Mouse (Mus musculus) limb, embryonic 13.5 days (tissue): ENCODE data around the gene Tmeff1. TPM values are rescaled to one million over a fixed set of nuclear protein-coding genes. Genes with fewer than 3 reads are reported as not detected.

ENCODE experiments used
- ATAC-seq: fragments of 200-750 bp; cut with Nextera tagmentation; 2 replicates; pipeline ENCODE4 v1.8.0; 2017; ENCODE audit warnings: low read depth, moderate number of reproducible peaks, moderate TSS enrichment; ENCODE audit not compliant: low FRiP score
- H3K27ac ChIP-seq: fragments of 300-500 bp; sonication (generic); 2 replicates; pipeline ENCODE4 v1.5.1; 2015; ENCODE audit warnings: inconsistent platforms, mild to moderate bottlenecking, moderate library complexity
- H3K27me3 ChIP-seq: fragments of 300-500 bp; sonication (generic); 2 replicates; pipeline ENCODE4 v1.6.1; 2015; ENCODE audit warnings: mild to moderate bottlenecking, inconsistent platforms
- H3K36me3 ChIP-seq: fragments of 300-500 bp; sonication (generic); 2 replicates; pipeline ENCODE4 v1.6.1; 2015; ENCODE audit warnings: inconsistent platforms, mild to moderate bottlenecking, moderate library complexity
- H3K4me1 ChIP-seq: fragments of 300-500 bp; sonication (generic); 2 replicates; pipeline ENCODE4 v1.6.1; 2015; ENCODE audit warnings: inconsistent platforms
- H3K4me2 ChIP-seq: fragments of 300-500 bp; sonication (generic); replicated peaks from 2 replicates; pipeline ENCODE4 v1.6.1; 2015; ENCODE audit warnings: inconsistent platforms, mild to moderate bottlenecking, moderate library complexity
- H3K4me3 ChIP-seq: fragments of 300-500 bp; sonication (generic); 2 replicates; pipeline ENCODE4 v1.5.1; 2015; ENCODE audit warnings: moderate library complexity, mild to moderate bottlenecking, inconsistent platforms
- H3K9ac ChIP-seq: fragments of 300-500 bp; sonication (generic); 2 replicates; pipeline ENCODE4 v1.6.1; 2015; ENCODE audit warnings: mild to moderate bottlenecking, inconsistent platforms
- H3K9me3 ChIP-seq: fragments of 300-500 bp; sonication (generic); 2 replicates; pipeline ENCODE4 v1.6.1; 2016; ENCODE audit warnings: inconsistent platforms
- WGBS: fragments of 180-500 bp; shearing (Covaris S2); methylation state at CpG from one replicate; pipeline ENCODE4 v1.1.7; 2015; 5-methylcytosine and 5-hydroxymethylcytosine counted together
- polyA plus RNA-seq: library from polyadenylated mRNA; unstranded; fragments of >200 nt; fragmentation: Nextera tagmentation; extraction: Ambion mirVana; gene quantifications from 2 replicates; pipeline ENCODE4 v1.2.1, GENCODE M21; 2015

Tmeff1 gene
- polyA plus RNA-seq, 1 experiment from 2014 or later = 65.1 TPM

DNA sequence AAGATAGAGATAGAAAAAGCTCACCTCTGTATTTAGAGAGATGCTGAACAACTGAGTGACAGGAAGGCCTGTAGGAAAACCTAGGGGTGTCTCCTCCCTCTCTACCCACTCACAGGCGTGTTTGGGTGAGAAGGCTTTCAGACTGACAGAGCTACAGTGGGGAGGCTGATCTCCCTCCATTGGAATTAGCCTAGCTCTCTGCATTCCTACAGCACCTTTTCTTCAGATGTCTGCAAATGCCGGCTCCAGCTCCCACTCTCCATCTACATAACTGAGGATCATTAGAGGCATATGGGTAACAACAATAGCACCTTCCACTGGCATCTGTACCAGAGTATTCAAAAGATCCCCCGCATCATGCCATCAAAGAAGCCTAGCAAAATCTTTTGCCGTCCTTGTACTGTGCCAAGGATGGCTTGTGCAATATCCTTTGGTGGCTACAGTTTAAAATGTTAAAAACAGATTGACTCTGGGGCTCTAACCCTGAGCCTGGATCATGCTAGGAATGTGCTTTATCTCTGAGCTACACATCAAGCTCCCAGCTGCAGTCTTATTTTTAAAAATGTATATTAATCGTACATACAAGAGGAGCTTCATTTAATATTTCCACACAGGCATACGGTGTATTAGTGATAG is 5.4 kb upstream of the Tmeff1 start:
- WGBS = 52% methylated on average over 6 of the region's 6 CpGs
- Histone ChIP-seq H3K9ac (no peak overlapping the region), H3K27me3 (peaks cover 9% of the 10 kb centered on the region; the same call in 1 of the 2 replicates), H3K4me3 (no peak overlapping the region), H3K27ac (no peak overlapping the region), H3K36me3 (no peaks in the 10 kb centered on the region), H3K4me2 (no peak overlapping the region), H3K9me3 (no peaks in the 10 kb centered on the region), H3K4me1 (no peaks in the 10 kb centered on the region)
- ATAC-seq = no peak

DNA sequence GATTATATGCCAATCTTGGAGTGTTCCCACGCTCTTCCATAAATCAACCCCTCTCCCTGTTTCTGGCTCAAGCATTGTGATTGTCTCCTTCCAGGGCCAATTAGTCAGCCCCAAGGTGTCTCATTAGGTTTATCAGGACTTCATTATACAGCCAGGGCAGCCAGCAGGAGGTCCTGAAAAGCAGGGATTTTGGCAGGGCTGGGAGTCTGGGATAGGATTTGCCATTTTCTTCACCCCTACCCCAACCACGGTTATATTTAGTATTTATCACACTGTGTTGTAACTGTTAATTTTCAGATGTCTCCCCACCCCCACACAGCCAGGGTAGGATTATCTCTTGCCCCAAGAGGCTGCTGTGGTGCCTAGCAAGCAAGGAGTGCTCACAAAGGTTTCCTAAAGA is 3.8 kb upstream of the Tmeff1 start:
- Histone ChIP-seq H3K4me1 (0 out of 2 replicates have a peak, but pooled peaks cover under 1% of the 10 kb centered on the region), H3K4me3 (no peak overlapping the region), H3K27me3 (peaks cover 9% of the 10 kb centered on the region; the same call in 1 of the 2 replicates), H3K4me2 (no peak overlapping the region), H3K27ac (no peak overlapping the region), H3K36me3 (no peaks in the 10 kb centered on the region), H3K9ac (no peak overlapping the region), H3K9me3 (no peaks in the 10 kb centered on the region)
- WGBS = 19% methylated on average over 2 of the region's 2 CpGs
- no peak for ATAC-seq

DNA sequence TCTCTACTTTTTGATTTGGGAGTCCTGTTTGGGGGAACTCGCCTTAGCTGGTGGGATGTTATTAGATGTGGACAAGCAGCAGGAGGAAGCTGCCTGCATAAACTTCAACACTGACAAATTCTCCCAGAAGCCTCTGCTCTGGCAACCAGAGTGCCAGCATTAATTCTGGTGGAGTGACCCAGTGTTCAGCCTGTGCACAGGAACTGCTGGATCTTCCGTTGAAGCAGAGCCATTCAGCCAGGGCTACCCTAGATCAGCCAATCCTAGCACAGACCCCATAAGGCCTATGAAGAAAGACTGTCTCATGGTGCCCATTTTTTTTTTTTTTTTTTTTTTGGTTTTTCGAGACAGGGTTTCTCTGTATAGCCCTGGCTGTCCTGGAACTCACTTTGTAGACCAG is 3.0 kb upstream of the Tmeff1 start:
- no peak overlapping the region for H3K27ac ChIP-seq
- WGBS = 76% methylated on average over 2 of the region's 3 CpGs
- no peak for ATAC-seq
- H3K9me3 ChIP-seq = no peaks in the 10 kb centered on the region
- H3K4me2 ChIP-seq = no peak overlapping the region
- peaks cover 9% of the 10 kb centered on the region; the same call in 1 of the 2 replicates for H3K27me3 ChIP-seq
- H3K4me1 ChIP-seq = peaks cover 7% of the 10 kb centered on the region
- no peaks in the 10 kb centered on the region for H3K36me3 ChIP-seq
- no peak overlapping the region for H3K4me3 ChIP-seq
- H3K9ac ChIP-seq = no peak overlapping the region

DNA sequence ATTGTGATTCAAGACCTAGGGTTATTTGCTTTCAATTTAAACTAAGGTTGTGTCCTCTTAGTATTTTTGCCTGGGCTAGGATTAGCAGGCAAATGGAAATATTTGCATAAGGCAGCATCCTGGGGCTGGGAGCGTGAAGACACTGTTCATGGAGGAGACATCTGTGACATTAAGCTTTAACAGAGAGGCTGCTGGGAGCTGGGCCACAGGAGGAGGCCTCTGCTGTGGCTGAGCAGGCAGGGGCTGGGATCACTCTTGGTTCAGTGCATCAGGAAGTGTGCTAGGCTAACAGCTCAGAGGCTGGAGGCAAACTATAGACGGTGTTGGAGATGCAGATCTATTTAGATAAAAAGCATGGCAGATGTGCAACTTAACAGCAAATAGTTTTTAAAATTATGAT is 2.0 kb upstream of the Tmeff1 start:
- H3K9ac ChIP-seq = no peak overlapping the region
- no peak for ATAC-seq
- H3K9me3 ChIP-seq = 0 out of 2 replicates have a peak, but pooled peaks cover 3% of the 10 kb centered on the region
- H3K36me3 ChIP-seq = no peaks in the 10 kb centered on the region
- H3K27me3 ChIP-seq = peaks cover 9% of the 10 kb centered on the region; the same call in 1 of the 2 replicates
- H3K4me2 ChIP-seq = no peak overlapping the region
- 86% methylated on average over 2 of the region's 2 CpGs for WGBS
- H3K27ac ChIP-seq = no peak overlapping the region
- H3K4me3 ChIP-seq = no peak overlapping the region
- peaks cover 10% of the 10 kb centered on the region for H3K4me1 ChIP-seq

DNA sequence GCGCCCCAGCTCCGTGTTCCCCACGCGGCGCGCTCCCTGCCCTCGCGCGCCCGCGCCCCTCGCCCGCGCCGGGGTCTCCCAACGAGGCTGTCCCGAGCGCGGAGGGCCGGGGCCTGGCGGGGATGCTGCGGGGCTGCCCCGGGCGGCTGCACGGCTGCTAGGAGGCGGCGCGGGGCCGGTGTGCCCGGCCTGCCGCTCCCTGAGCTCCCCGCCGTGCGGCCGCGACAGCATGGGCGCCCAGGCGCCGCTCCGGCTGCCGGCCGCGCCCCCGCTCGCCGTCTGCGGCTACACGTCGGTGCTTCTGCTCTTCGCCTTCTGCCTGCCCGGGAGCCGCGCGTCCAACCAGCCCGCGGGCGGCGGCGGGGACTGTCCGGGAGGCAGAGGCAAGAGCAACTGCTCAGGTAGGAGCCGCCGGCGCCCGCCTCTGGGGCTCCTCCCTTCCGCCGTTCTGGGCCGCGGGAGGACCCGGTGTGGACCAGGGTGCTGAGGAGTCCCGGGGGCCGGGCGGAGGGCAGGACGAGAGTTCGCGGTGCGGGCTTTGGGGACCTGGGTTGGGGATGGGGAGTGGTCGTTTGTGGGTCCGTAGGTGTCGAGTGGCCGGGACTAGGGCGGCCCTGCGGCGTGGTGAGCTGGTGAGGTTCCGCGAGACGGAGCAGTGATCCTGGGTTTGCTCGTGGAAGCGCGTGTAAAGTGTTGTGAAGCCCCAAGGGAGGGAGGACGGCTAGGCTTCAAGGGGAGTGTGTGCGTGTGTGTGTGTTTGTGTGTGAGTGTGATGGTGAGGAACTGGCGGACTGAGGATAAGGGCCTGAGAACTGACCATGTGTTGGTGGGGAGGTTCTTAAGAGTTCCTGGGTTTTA is 496 bp downstream of the Tmeff1 start:
- peak overlapping the region; percentile 93 for H3K27ac ChIP-seq
- WGBS = 1% methylated on average over 77 of the region's 92 CpGs
- H3K4me1 ChIP-seq = peaks cover 10% of the 10 kb centered on the region
- H3K4me2 ChIP-seq = peak overlapping the region; percentile 90
- H3K4me3 ChIP-seq = peak overlapping the region; percentile 93
- peak; percentile 74 for ATAC-seq
- H3K9ac ChIP-seq = peak overlapping the region; percentile 93
- H3K36me3 ChIP-seq = no peaks in the 10 kb centered on the region
- H3K9me3 ChIP-seq = 0 out of 2 replicates have a peak, but pooled peaks cover 3% of the 10 kb centered on the region
- no peaks in the 10 kb centered on the region for H3K27me3 ChIP-seq

DNA sequence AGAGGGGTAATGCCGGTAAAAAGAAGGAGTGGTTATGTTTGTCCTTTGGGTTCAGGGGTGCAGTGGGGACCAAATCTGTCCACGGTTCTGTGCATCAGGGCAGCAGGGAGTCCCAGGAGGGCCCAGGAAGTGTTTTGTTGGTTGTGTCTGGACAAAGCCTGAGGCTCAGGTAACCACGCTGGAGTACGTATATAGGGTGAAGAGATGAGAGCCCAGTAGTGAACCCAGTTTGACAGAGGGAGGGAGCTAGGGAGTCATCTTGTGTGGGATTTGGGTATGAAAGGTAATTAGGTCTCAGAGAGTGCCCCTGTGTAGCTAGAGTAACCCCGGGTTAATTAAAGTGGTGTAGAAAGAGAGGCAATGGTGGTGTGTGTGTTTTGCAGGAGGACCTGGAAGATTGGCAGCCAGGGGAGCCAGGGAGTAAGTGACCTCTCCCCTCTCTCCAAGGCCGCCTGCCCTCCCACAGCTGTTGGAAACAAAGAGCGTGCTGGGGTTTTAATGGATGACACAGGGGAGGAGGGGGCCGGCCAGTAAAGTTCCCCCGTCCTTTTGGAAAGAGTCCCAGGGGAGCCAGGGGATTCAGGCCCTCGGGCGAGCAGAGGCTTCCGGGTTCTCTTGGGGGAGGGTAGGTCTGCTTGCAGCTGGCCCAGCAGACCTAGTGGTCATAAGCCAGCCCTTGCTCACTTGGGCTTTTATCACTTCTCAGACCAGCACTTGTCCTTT is 1.3 kb downstream of the Tmeff1 start:
- Histone ChIP-seq H3K4me1 (peaks cover 10% of the 10 kb centered on the region), H3K27me3 (no peaks in the 10 kb centered on the region), H3K9ac (peak overlapping the region; percentile 93), H3K36me3 (no peaks in the 10 kb centered on the region), H3K4me3 (peak overlapping the region; percentile 93), H3K9me3 (0 out of 2 replicates have a peak, but pooled peaks cover 3% of the 10 kb centered on the region), H3K27ac (peak overlapping the region; percentile 93), H3K4me2 (peak overlapping the region; percentile 90)
- ATAC-seq = no peak; the same call in none of the 2 replicates
- 2% methylated on average over 12 of the region's 12 CpGs for WGBS

DNA sequence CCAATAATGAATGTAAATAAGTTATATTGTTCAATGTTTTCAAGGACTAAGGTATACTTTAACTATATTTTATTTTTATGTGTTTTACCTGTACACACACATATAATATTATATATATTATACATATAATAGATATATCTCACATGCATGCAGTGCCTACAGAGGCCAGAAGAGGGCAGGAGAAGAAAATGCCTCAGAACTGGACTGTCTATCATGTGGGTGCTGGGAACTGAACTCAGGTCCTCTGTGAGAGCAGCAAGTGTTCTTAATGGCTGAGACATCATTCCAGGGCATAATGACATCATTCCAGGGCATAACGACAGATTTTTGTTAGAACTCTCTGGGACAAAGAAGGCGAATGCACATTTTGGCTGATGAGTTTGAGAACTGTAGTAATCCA is 2.6 kb downstream of the Tmeff1 start:
- H3K4me1 ChIP-seq = peaks cover 16% of the 10 kb centered on the region
- no peak overlapping the region for H3K4me2 ChIP-seq
- H3K9ac ChIP-seq = no peak overlapping the region
- no peaks in the 10 kb centered on the region for H3K36me3 ChIP-seq
- no peak for ATAC-seq
- no peaks in the 10 kb centered on the region for H3K27me3 ChIP-seq
- H3K4me3 ChIP-seq = no peak overlapping the region
- no peak overlapping the region for H3K27ac ChIP-seq
- 95% methylated on average over 2 of the region's 2 CpGs for WGBS
- 0 out of 2 replicates have a peak, but pooled peaks cover 3% of the 10 kb centered on the region for H3K9me3 ChIP-seq

DNA sequence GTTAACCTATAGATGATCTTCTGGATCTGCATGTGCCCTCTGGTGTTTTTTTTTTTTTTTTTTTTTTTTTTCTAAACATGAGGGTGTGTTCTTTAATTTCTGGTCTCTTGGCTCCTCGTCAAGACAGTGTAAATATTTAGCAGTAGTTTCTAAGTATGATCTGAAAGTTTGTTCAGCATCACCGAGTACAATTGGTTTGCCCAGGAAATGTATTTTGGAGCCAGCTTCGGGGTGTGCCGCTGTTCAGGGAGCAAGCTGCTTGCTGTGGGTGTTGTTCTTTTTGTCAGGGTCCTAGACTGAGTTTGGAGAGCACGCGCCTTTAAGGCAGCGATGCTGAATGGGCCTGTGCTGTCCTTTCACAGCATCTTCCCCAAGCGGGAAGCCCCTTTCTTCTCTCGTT is 3.6 kb downstream of the Tmeff1 start:
- H3K36me3 ChIP-seq = no peaks in the 10 kb centered on the region
- no peak for ATAC-seq
- peaks cover 16% of the 10 kb centered on the region for H3K4me1 ChIP-seq
- no peak overlapping the region for H3K4me3 ChIP-seq
- H3K27ac ChIP-seq = no peak overlapping the region
- no peak overlapping the region for H3K9ac ChIP-seq
- H3K27me3 ChIP-seq = no peaks in the 10 kb centered on the region
- WGBS = 81% methylated on average over 9 of the region's 9 CpGs
- no peak overlapping the region for H3K4me2 ChIP-seq
- 0 out of 2 replicates have a peak, but pooled peaks cover 3% of the 10 kb centered on the region for H3K9me3 ChIP-seq

DNA sequence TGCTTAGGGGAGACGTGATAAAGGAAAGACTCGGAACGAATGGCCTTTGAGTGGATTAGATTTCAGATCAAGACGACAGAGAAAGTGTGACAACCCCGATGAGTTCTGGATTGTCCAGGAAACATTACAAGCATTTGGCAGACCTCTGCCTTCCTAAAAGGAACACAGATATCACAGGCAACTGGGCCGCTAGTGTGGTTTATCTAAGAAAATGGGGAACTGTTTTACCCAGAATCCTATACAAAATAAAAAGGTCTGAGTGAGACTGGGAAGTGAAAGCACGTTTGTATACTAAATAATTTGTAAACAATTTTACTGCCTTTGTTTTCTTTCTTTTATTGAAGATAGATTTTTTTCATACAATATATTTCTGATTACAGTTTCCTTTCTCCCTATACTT is 5.9 kb downstream of the Tmeff1 start:
- no peak overlapping the region for H3K9ac ChIP-seq
- no peak overlapping the region for H3K27ac ChIP-seq
- 79% methylated on average over 7 of the region's 7 CpGs for WGBS
- H3K36me3 ChIP-seq = no peaks in the 10 kb centered on the region
- H3K27me3 ChIP-seq = no peaks in the 10 kb centered on the region
- H3K4me3 ChIP-seq = no peak overlapping the region
- H3K4me1 ChIP-seq = peaks cover 16% of the 10 kb centered on the region
- H3K4me2 ChIP-seq = no peak overlapping the region
- ATAC-seq = no peak
- 0 out of 2 replicates have a peak, but pooled peaks cover 3% of the 10 kb centered on the region for H3K9me3 ChIP-seq

DNA sequence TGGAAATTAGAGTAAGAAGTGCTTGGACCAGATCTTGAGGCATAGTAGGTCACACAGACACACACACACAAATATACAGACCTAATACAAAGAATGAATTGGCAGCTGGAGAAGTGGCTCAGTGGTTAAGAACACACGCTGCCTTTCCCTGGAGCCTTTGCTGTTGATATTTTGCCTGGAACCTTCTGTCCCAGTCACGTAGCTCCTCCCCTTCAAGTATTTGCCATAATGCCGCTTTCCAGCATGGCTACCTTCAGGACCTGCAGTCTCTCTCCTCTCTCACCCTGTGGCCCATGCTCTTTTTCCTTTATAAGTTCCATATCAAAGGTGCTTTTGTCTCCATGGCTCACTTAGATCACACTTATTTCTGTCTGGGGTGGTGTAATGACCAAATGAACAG is 6.4 kb downstream of the Tmeff1 start:
- no peak overlapping the region for H3K9ac ChIP-seq
- no peaks in the 10 kb centered on the region for H3K27me3 ChIP-seq
- 94% methylated on average over 3 of the region's 3 CpGs for WGBS
- H3K36me3 ChIP-seq = no peaks in the 10 kb centered on the region
- ATAC-seq = no peak
- no peak overlapping the region for H3K4me3 ChIP-seq
- peaks cover 14% of the 10 kb centered on the region for H3K4me1 ChIP-seq
- H3K27ac ChIP-seq = no peak overlapping the region
- H3K4me2 ChIP-seq = no peak overlapping the region
- H3K9me3 ChIP-seq = 0 out of 2 replicates have a peak, but pooled peaks cover 3% of the 10 kb centered on the region

DNA sequence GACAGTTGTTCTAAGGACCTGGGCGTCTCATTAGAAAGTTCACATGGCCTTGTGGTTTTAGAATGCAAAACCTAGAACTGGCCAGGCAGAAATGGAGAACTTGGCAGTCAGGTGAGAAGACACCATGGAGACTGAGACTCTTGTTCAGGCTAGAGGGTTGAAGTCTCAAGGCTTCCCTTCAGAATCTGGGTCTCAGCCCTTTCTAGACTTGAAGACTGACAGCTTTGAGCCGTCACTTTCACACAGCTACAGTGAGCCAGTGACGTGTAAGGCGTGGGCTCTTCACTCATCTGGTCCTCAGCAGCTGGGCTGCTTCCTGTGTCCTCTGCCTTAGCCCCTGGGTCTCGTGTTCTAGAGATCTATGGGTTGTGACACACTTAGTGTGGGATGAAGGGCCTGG is 7.4 kb downstream of the Tmeff1 start:
- no peaks in the 10 kb centered on the region for H3K36me3 ChIP-seq
- no peaks in the 10 kb centered on the region for H3K27me3 ChIP-seq
- H3K9me3 ChIP-seq = 0 out of 2 replicates have a peak, but pooled peaks cover 3% of the 10 kb centered on the region
- no peak for ATAC-seq
- H3K4me2 ChIP-seq = no peak overlapping the region
- no peak overlapping the region for H3K4me3 ChIP-seq
- H3K4me1 ChIP-seq = peaks cover 7% of the 10 kb centered on the region; the same call in 1 of the 2 replicates
- H3K27ac ChIP-seq = no peak overlapping the region
- no peak overlapping the region for H3K9ac ChIP-seq
- 69% methylated on average over 5 of the region's 5 CpGs for WGBS

DNA sequence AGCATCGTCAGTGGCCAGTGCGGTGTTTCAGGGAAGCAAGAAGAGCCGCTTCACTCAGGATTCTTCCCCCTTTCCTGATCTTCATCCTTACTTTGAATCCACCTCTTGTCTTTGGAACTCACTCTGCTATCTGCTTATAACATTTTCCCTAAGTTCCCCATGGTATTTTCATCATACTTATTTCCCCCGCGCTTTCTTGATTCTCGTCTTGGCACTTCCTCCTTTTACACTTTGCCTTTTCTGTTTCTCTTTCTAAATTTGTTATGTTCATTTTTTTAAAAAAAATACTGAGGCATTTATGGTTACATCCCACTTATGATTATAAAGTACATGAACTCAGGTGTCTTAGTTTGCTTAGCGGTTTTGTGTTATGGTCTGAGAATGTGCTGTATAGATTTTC is 7.9 kb downstream of the Tmeff1 start:
- H3K9ac ChIP-seq = no peak overlapping the region
- no peak overlapping the region for H3K4me2 ChIP-seq
- no peaks in the 10 kb centered on the region for H3K9me3 ChIP-seq
- no peaks in the 10 kb centered on the region for H3K36me3 ChIP-seq
- no peak for ATAC-seq
- 91% methylated on average over 7 of the region's 7 CpGs for WGBS
- peaks cover 7% of the 10 kb centered on the region; the same call in 1 of the 2 replicates for H3K4me1 ChIP-seq
- no peak overlapping the region for H3K27ac ChIP-seq
- no peak overlapping the region for H3K4me3 ChIP-seq
- no peaks in the 10 kb centered on the region for H3K27me3 ChIP-seq
